Mouse (Mus musculus) ES-E14 (cell line): ENCODE results near the gene Gipc2.

Source experiments
- CHD2 ChIP-seq: IDR thresholded peaks from 2 replicates; pipeline ENCODE4 v1.6.1; 2014; ENCODE audit warnings: mild to moderate bottlenecking, low read depth, low read length, inconsistent platforms
- ZC3H11A ChIP-seq: IDR thresholded peaks from 2 replicates; pipeline ENCODE4 v1.6.1; 2012; ENCODE audit warnings: low read depth, mild to moderate bottlenecking, inconsistent platforms, low read length, borderline replicate concordance
- ZNF384 ChIP-seq: IDR thresholded peaks from 2 replicates; pipeline ENCODE4 v1.6.1; 2012; ENCODE audit warnings: low read depth, low read length, inconsistent platforms

DNA sequence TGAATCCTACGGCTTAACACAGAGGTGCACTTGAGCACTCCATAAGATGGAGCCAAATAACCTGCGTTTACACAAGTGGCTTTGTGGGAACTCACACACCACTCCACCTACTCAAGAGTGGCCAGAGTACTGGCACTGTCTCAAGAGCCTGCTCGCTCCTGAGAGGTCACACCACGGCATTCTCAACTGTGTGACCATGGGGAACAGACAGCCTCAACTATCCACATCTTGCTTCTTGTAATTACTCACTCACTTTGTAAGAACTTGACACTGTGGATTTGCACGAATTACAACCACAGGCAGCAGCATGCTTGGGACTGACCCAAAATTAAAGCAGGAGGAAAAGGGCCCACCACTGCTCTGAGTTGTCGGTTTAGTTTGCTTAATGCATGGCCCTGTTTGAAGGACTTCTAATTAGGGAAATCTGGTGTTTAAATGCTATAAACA is 25.8 kb upstream of the Gipc2 start:
- TF ChIP-seq ZNF384 (no peak), CHD2 (no peak), ZC3H11A (no peak)
